Mouse (Mus musculus) olfactory bulb, adult 2 months (tissue): Measurements from ENCODE around the gene Gm10644.

ENCODE experiments used
- CTCF ChIP-seq: fragments of 200-500 bp; IDR thresholded peaks from 2 replicates; pipeline ENCODE4 v1.5.1; 2012; ENCODE audit warnings: low read depth, mild to moderate bottlenecking, low read length, moderate library complexity; ENCODE audit not compliant: insufficient read depth
- POLR2A ChIP-seq: fragments of 200-500 bp; IDR thresholded peaks from 2 replicates; pipeline ENCODE4 v1.6.1; 2012; ENCODE audit warnings: mild to moderate bottlenecking, low read depth, low read length, moderate library complexity; ENCODE audit not compliant: insufficient read depth

DNA sequence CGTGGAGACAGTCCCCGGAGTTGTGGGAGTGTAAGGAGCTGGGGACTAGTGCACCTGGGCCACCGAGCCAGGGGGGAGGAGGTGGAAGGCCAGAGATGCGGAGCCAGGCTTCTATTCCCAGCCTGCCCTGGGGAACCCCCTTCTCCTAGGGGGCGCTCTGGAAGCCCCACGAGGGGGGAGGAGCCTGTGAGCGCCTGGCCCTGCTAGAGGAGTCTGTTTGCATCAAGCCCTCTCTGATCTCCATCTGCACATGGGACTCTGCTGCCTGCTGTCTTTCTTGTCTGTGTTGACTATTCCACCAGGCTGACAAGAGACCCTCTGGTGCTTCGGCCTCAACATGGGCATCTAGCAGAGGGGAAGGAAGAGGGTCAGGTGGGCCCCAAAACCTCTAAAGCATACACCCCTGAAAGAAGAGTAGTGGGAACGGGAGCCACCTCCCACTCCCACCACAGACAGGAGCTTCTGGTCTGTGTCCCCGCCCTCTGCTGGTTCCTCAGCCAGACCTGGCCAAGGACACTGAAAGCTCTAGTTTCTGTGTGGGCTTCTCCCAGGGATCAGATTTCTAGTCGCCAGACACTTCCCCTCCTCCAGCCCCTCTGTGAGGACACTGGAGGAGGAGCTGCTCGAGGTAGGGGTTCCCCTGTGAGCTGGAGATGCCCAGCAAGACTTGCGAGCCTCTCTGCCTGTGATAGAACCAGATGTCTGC lies 51.9 kb downstream of the Gm10644 start:
- TF ChIP-seq CTCF (no peak), POLR2A (no peak)
